Mouse (Mus musculus): ENCODE data around the gene Slc9a9. TPM values are rescaled to one million over a fixed set of nuclear protein-coding genes. Genes with fewer than 3 reads are reported as not detected.

Slc9a9 gene
- total RNA-seq, 2 experiments from 2014 or later, result 19.1 to 20.8 TPM

DNA sequence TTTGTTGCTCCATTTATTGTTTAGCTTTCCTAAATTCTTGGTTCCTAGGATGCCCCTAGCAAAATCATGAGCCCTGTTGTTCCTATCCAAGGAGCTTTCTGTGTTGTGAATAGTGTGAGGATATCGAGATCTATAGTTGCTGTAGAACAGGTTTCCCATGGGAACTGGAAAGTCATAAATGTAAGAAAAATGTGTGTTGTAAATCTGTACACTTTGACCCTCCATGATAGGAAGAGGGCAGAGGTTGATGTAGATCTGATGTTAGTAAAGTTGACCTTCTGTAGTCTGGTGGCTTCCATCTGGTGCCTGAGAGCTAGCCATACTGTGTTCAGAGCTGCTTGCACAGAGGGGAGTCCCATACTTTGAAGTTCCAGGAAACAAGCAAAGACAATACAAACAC, 151.6 kb downstream of the Slc9a9 start:
- no peak for ATAC-seq (ENCODE audit: poor library complexity, severe bottlenecking)

- no peak for ATAC-seq (ENCODE audit: poor library complexity, severe bottlenecking)
These were observed 164.1 kb downstream of the Slc9a9 start for GRCm38 (mm10) chr9:94833836-94834235.

GRCm38 (mm10) chr9:94837384-94837783, 167.7 kb downstream of the Slc9a9 start:
- ATAC-seq (ENCODE audit: poor library complexity, severe bottlenecking), result no peak

GRCm38 (mm10) chr9:94838479-94839031, 168.8 kb downstream of the Slc9a9 start:
- ATAC-seq (ENCODE audit: poor library complexity, severe bottlenecking), result no peak

GRCm38 (mm10) chr9:94839204-94839603, 169.5 kb downstream of the Slc9a9 start:
- no peak for ATAC-seq (ENCODE audit: poor library complexity, severe bottlenecking)

DNA sequence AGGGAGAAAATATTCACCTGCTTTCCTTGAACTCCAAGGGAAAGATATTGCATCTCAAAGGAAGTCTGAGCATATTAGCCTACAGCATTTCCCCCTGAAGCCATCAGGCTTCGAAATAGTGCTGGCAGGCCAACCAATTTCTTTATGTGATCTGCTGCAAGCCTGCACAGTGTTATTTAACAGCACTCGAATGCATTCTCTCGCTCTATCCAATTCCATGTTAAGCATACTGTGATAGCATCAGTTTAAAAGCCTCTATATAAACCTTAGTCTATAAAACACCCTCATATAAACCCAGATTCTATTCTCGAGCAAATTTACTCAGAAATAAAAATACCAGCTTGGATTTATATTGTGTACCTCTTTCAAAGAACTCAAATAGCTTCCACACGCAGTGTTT, 170.7 kb downstream of the Slc9a9 start:
- ATAC-seq (ENCODE audit: poor library complexity, severe bottlenecking), result no peak

- ATAC-seq (ENCODE audit: poor library complexity, severe bottlenecking), result no peak
These were observed 171.3 kb downstream of the Slc9a9 start for GRCm38 (mm10) chr9:94840972-94841371.

GRCm38 (mm10) chr9:94844176-94844575, 174.5 kb downstream of the Slc9a9 start:
- no peak for ATAC-seq (ENCODE audit: poor library complexity, severe bottlenecking)

DNA sequence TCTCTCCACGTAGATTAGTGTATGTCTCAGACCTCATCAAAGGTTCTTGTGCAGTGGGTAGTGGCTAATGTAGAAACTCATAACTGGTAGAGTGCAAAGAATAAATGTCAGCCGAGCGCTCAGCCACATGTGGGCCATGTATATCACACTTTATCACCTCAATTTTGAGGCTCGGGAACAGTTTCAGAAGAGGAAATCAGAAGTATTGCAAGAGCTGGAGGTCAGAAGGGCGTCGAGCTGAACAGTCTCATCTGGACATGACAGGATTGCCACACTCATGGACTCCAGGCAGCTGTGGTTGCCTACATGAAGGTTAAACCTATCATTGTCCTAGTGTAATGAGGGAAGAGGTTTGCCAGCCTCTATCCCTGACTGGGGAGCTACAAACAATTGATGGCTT, 177.9 kb downstream of the Slc9a9 start:
- no peak for ATAC-seq (ENCODE audit: poor library complexity, severe bottlenecking)

GRCm38 (mm10) chr9:94851550-94851949, 181.8 kb downstream of the Slc9a9 start:
- ATAC-seq (ENCODE audit: poor library complexity, severe bottlenecking), result no peak

DNA sequence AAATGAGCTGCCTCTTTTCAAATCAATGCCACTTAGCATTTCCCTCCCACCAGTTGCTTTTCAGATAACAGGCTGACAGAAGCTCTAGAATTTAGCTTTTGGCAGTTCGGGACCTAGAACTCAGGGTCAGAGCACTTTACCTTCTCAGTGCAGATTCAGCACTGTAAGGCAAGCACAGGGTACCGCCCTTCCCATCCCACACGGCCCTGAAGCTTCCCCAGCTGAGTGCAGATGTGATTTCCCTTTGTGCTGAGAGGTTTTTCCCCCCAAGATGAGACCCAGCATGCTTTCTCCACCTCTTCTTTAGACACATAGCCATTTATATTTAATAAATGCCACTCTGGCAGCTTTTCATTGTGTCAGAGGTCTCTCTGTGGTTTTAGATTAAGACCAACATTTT, 186.4 kb downstream of the Slc9a9 start:
- no peak for ATAC-seq (ENCODE audit: poor library complexity, severe bottlenecking)

- no peak for ATAC-seq (ENCODE audit: poor library complexity, severe bottlenecking)
These were observed 198.8 kb downstream of the Slc9a9 start for GRCm38 (mm10) chr9:94868557-94868956.

DNA sequence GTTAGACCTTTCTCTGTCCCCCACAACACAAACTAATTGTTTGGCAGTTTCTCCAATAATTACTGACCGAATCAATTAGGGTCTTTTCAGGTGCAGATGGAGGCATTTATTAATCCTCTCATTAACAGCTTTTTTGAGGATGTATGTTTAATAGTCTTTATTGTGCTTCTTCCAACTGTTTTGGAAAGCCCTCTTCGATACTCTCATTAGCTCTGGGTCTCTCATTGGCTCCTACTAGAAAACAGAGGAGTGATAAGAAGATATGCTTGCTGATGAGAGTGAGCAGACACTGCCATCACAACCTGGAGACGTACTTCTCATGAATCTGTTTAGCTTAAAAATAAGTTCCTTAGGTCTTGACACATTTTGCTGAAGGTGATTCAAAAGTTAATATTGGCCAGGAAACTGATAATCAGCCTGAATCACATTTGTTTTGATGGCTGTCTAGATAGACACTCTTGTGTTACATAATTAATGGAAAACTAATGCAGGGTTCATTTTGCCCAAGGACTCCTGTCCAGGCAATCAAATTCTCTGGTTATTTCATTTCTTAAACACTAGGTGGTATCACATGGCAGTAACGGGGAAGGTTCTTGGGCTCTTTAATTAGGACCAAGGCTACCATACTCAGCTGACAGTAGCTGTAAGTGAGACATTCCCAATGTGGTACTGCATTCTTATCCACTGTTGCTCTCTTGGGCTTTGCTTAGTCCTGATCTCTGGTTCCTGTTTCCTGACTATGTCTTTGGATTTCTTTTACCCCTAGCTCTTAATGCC, 199.5 kb downstream of the Slc9a9 start:
- ATAC-seq (ENCODE audit: poor library complexity, severe bottlenecking), result no peak

GRCm38 (mm10) chr9:94882517-94882916, 212.8 kb downstream of the Slc9a9 start:
- no peak for ATAC-seq (ENCODE audit: poor library complexity, severe bottlenecking)

DNA sequence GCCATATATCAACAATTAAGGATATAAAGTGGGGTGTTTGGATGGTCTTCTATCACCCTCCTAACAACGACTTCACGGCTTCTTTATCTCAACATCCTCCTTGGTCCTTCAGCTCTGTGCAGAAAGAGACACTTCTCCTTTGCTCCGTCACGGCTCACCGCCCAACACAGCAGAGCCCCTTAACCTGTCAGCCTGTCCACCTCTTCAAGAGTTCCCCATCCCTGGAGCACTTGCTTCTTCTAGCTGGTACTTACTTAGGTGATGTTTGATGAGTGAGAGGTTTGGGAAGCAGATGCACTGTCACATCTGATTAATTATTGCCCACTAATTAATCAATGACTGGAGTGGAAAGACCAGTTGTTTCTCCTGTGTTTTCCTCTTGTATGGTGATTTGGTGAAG, 213.7 kb downstream of the Slc9a9 start:
- ATAC-seq (ENCODE audit: poor library complexity, severe bottlenecking), result no peak

GRCm38 (mm10) chr9:94885151-94885550, 215.4 kb downstream of the Slc9a9 start:
- no peak for ATAC-seq (ENCODE audit: poor library complexity, severe bottlenecking)

- no peak for ATAC-seq (ENCODE audit: poor library complexity, severe bottlenecking)
These were observed 219.9 kb downstream of the Slc9a9 start for GRCm38 (mm10) chr9:94889647-94890046.

- ATAC-seq (ENCODE audit: poor library complexity, severe bottlenecking), result no peak
These were observed 226.2 kb downstream of the Slc9a9 start for GRCm38 (mm10) chr9:94895882-94896281.

DNA sequence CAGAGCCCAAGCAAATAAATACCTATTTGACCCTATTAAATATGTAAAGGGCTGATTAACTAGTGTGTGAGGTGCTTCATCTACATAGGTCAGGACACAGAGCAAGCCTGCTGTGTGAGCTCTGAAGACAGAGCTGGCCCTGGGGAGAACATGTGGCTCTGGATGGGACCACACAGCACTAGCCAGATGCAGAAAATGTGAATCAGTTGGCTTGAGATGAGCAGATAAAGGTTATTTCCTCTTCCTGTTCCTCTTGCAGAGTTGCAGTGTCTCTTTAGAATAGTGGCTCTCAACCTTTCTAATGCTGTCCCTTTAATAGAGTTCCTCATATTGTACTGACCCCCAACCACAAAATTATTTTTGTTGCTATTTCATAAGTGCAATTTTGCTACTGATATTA, 234.5 kb downstream of the Slc9a9 start:
- peak; percentile 52 for ATAC-seq (ENCODE audit: poor library complexity, severe bottlenecking)

DNA sequence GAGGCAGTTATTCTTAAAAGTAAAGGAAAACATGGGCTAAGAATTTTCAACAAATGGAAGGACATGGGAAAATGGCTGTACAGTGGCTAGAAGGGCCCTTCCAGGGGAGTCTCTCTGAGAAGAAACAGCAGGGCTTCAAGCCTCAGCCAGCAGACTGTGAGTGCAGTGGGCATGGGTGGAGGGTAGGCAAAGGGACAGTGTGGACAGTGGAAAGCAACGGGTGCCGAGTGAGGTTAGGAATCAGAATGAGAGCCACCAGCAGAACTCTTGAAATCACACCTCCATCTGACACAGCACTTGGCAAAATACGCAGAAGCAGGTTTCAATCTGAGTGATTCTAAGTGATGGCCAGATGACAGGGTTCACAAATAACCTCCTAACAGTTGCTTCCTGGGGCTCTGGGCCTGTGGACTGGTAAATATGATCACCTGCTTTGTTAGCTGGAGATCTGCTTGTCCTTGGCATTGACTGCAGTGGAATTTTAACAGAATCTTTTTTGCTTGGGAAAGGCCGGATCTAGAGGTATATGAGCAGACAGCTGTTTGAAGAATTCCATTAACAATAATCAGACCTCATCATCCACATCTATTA, 237.4 kb downstream of the Slc9a9 start:
- ATAC-seq (ENCODE audit: poor library complexity, severe bottlenecking), result no peak

- no peak for ATAC-seq (ENCODE audit: poor library complexity, severe bottlenecking)
These were observed 242.4 kb downstream of the Slc9a9 start for GRCm38 (mm10) chr9:94912071-94912470.

DNA sequence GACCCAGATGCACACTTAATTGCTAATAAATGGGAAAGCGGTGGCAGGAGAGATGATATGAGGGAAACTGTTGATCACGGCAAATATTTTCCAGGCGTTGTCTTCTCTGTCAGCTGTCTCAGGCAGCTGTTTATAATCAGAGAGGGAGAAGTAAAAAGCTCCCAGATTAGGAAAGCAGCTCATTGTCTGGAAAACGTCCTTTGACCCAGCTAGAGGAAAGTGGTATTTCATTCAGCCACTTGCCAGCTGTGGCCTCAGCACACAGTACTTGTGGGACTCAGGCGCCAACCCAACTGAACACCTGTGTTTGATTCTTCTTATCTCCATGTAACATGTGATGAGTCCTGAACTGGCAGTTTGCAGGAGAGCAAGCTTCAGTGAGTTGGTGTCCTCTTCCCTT, 252.4 kb downstream of the Slc9a9 start:
- ATAC-seq (ENCODE audit: poor library complexity, severe bottlenecking), result no peak

All from megakaryocyte, adult 5-6 weeks (primary cell).